Mouse (Mus musculus) adrenal gland (tissue): ENCODE measurements around the gene Rp9.
"Not testable (repeated sequence)": the region's sequence is repeated elsewhere in the genome, so short reads cannot be mapped to it uniquely, and the experiment has no call there.

ENCODE experiments used
- intact Hi-C: fragments of 180-260 bp; cut with DNase I; formaldehyde crosslinking; loops from one replicate; pipeline ENCODE4 v1.15.1; 2025

Gene Rp9

GRCm38 (mm10) chr9:22466212-22466611, 3.3 kb downstream of the Rp9 start:
- intact Hi-C loops = no loop called here

- intact Hi-C loops = no loop called here
Observed at GRCm38 (mm10) chr9:22461946-22462345, 7.6 kb downstream of the Rp9 start.

GRCm38 (mm10) chr9:22457142-22457835, 12.3 kb downstream of the Rp9 start:
- intact Hi-C loops = no loop called here

GRCm38 (mm10) chr9:22455041-22455440, 14.5 kb downstream of the Rp9 start:
- intact Hi-C loops = no loop called here

- intact Hi-C loops = not testable (repeated sequence)
Observed at GRCm38 (mm10) chr9:22453990-22454389, 15.6 kb downstream of the Rp9 start, which contains the start of gene Gm17545. Gene Gm17545, plus strand, starts transcription at chr9:22454290.

- intact Hi-C loops = no loop called here
Observed at GRCm38 (mm10) chr9:22453501-22453924, 16.0 kb downstream of the Rp9 start.

GRCm38 (mm10) chr9:22452697-22453096, 16.8 kb downstream of the Rp9 start:
- intact Hi-C loops = no loop called here

- intact Hi-C loops = no loop called here
Observed at GRCm38 (mm10) chr9:22449209-22449608, 20.3 kb downstream of the Rp9 start.

- intact Hi-C loops = no loop called here
Observed at GRCm38 (mm10) chr9:22448420-22448819, 21.1 kb downstream of the Rp9 start.

GRCm38 (mm10) chr9:22447213-22447612, 22.3 kb downstream of the Rp9 start:
- intact Hi-C loops = no loop called here

- intact Hi-C loops = no loop called here
Observed at GRCm38 (mm10) chr9:22445123-22445522, 24.4 kb downstream of the Rp9 start.

GRCm38 (mm10) chr9:22443157-22443556, 26.4 kb downstream of the Rp9 start:
- intact Hi-C loops = no loop called here

- intact Hi-C loops = no loop called here
Observed at GRCm38 (mm10) chr9:22438826-22439225, 30.7 kb downstream of the Rp9 start.

GRCm38 (mm10) chr9:22434101-22434500, 35.4 kb downstream of the Rp9 start:
- intact Hi-C loops = no loop called here

- intact Hi-C loops = no loop called here
Observed at GRCm38 (mm10) chr9:22433221-22433620, 36.3 kb downstream of the Rp9 start.

GRCm38 (mm10) chr9:22430315-22430840, 39.2 kb downstream of the Rp9 start:
- intact Hi-C loops = no loop called here

GRCm38 (mm10) chr9:22429533-22430241, 39.9 kb downstream of the Rp9 start:
- intact Hi-C loops = no loop called here

GRCm38 (mm10) chr9:22428666-22429410, 40.7 kb downstream of the Rp9 start:
- intact Hi-C loops = no loop called here

- intact Hi-C loops = no loop called here
Observed at GRCm38 (mm10) chr9:22428028-22428665, 41.4 kb downstream of the Rp9 start.

- intact Hi-C loops = no loop called here
Observed at GRCm38 (mm10) chr9:22424719-22425118, 44.8 kb downstream of the Rp9 start.

- intact Hi-C loops = no loop called here
Observed at GRCm38 (mm10) chr9:22424196-22424595, 45.3 kb downstream of the Rp9 start.
